Mouse (Mus musculus): ENCODE measurements around the gene Ren1.

- TF ChIP-seq CTCF (IDR thresholded peaks at IDR 0.05; ENCODE audit: low read depth): no peak
- no peak for TF ChIP-seq EP300 (IDR thresholded peaks at IDR 0.05; ENCODE audit: low read depth)
These were observed 13.8 kb downstream of the Ren1 start for GRCm38 (mm10) chr1:133364022-133364630.
